Mouse (Mus musculus) spleen, adult 2 months (tissue): ENCODE data around the gene Foxs1. TPM values are rescaled to one million over a fixed set of nuclear protein-coding genes. Genes with fewer than 3 reads are reported as not detected.

Experiments
- DNase-seq, 2 experiments: peaks; one replicate each; pipeline versions ENCODE4 v3.0.0 to v3.0.0-alpha.2; 2012 to 2021; ENCODE audit warnings: low spot score in 2 of 2, low read depth in 1 of 2
- H3K27ac ChIP-seq: fragments of 200-500 bp; 2 replicates; pipeline ENCODE4 v1.5.1; 2012; ENCODE audit warnings: low read length, inconsistent platforms; ENCODE audit not compliant: insufficient read depth
- H3K27me3 ChIP-seq: fragments of 200-500 bp; 2 replicates; pipeline ENCODE4 v1.6.1; 2012; ENCODE audit warnings: mild to moderate bottlenecking, moderate library complexity, low read length, inconsistent platforms; ENCODE audit not compliant: control insufficient read depth, insufficient read depth
- H3K36me3 ChIP-seq: fragments of 200-500 bp; 2 replicates; pipeline ENCODE4 v1.6.1; 2012; ENCODE audit warnings: mild to moderate bottlenecking, low read length, inconsistent platforms; ENCODE audit not compliant: control insufficient read depth, insufficient read depth
- H3K4me1 ChIP-seq: fragments of 200-500 bp; 2 replicates; pipeline ENCODE4 v1.6.1; 2011; ENCODE audit warnings: inconsistent platforms; ENCODE audit not compliant: control insufficient read depth, insufficient read depth, insufficient read length
- H3K4me3 ChIP-seq: fragments of 200-500 bp; 2 replicates; pipeline ENCODE4 v1.5.1; 2011; ENCODE audit warnings: mild to moderate bottlenecking, inconsistent platforms; ENCODE audit not compliant: insufficient read depth, insufficient read length; ENCODE audit errors: extremely low read depth
- CTCF ChIP-seq: fragments of 200-500 bp; IDR thresholded peaks from 2 replicates; pipeline ENCODE4 v1.5.1; 2011; ENCODE audit warnings: mild to moderate bottlenecking, inconsistent platforms; ENCODE audit not compliant: insufficient read depth, insufficient read length, insufficient replicate concordance; ENCODE audit errors: extremely low read depth
- POLR2A ChIP-seq: fragments of 200-500 bp; IDR thresholded peaks from 2 replicates; pipeline ENCODE4 v1.6.1; 2011; ENCODE audit warnings: low read depth, low read length, inconsistent platforms
- WGBS: fragments of 180-500 bp; shearing (Covaris S2); methylation state at CpG from one replicate; pipeline ENCODE4 v1.1.7; 2018; 5-methylcytosine and 5-hydroxymethylcytosine counted together
- polyA plus RNA-seq: library from polyadenylated mRNA; depleted of rRNA; stranded (reverse); fragments of >200 nt; gene quantifications from 2 replicates; pipeline ENCODE4 v1.2.3, GENCODE M21; 2012

The Foxs1 gene
- polyA plus RNA-seq, 1 experiment = 12.6 TPM

- Histone ChIP-seq H3K4me3 (no peak overlapping the region), H3K27ac (no peak overlapping the region), H3K36me3 (no peaks in the 10 kb centered on the region), H3K4me1 (peaks cover 4% of the 10 kb centered on the region; the same call in 1 of the 2 replicates), H3K27me3 (peaks cover 5% of the 10 kb centered on the region)
- WGBS = 2% methylated on average over 60 of the region's 65 CpGs
- TF ChIP-seq CTCF = no peak
- TF ChIP-seq POLR2A = no peak
- DNase-seq = no peak
Observed at GRCm38 (mm10) chr2:152942898-152943515, 10.0 kb upstream of the Foxs1 start.

- TF ChIP-seq POLR2A = no peak
- no peak for TF ChIP-seq CTCF
- no peak overlapping the region for H3K27ac ChIP-seq
- H3K4me1 ChIP-seq = peaks cover 4% of the 10 kb centered on the region; the same call in 1 of the 2 replicates
- H3K27me3 ChIP-seq = peaks cover 5% of the 10 kb centered on the region
- DNase-seq = no peak
- 24% methylated on average over 7 of the region's 7 CpGs for WGBS
- no peak overlapping the region for H3K4me3 ChIP-seq
- H3K36me3 ChIP-seq = no peaks in the 10 kb centered on the region
Observed at GRCm38 (mm10) chr2:152941776-152942175, 8.8 kb upstream of the Foxs1 start.

GRCm38 (mm10) chr2:152941106-152941505 lies 8.1 kb upstream of the Foxs1 start:
- TF ChIP-seq POLR2A (no peak), CTCF (no peak)
- peaks cover 4% of the 10 kb centered on the region; the same call in 1 of the 2 replicates for H3K4me1 ChIP-seq

GRCm38 (mm10) chr2:152939846-152940245 lies 6.8 kb upstream of the Foxs1 start:
- H3K27ac ChIP-seq = no peak overlapping the region
- 5% methylated on average over 4 of the region's 4 CpGs for WGBS
- DNase-seq = peak in 1 of 2 experiments; percentile 25
- H3K27me3 ChIP-seq = peaks cover 5% of the 10 kb centered on the region
- H3K36me3 ChIP-seq = no peaks in the 10 kb centered on the region
- TF ChIP-seq CTCF = peak; percentile 65; the same call in 1 of the 2 replicates
- no peak for TF ChIP-seq POLR2A
- H3K4me3 ChIP-seq = no peak overlapping the region
- peaks cover 4% of the 10 kb centered on the region; the same call in 1 of the 2 replicates for H3K4me1 ChIP-seq

More at GRCm38 (mm10) chr2:152941106-152941505, 8.1 kb upstream of the Foxs1 start:
- no peak for DNase-seq
- H3K27me3 ChIP-seq = peaks cover 5% of the 10 kb centered on the region
- H3K27ac ChIP-seq = no peak overlapping the region
- no peak overlapping the region for H3K4me3 ChIP-seq
- H3K36me3 ChIP-seq = no peaks in the 10 kb centered on the region
- 84% methylated on average over 6 of the region's 6 CpGs for WGBS

- Histone ChIP-seq H3K27me3 (no peaks in the 10 kb centered on the region), H3K27ac (no peak overlapping the region), H3K4me3 (no peak overlapping the region)
Observed at GRCm38 (mm10) chr2:152933614-152934013, 606 bp upstream of the Foxs1 start.

GRCm38 (mm10) chr2:152931456-152932160 lies 1.4 kb downstream of the Foxs1 start:
- H3K36me3 ChIP-seq = no peaks in the 10 kb centered on the region
- no peaks in the 10 kb centered on the region for H3K4me1 ChIP-seq
- no peaks in the 10 kb centered on the region for H3K27me3 ChIP-seq
- WGBS = 86% methylated on average over 12 of the region's 12 CpGs
- TF ChIP-seq CTCF (no peak), POLR2A (no peak)
- H3K4me3 ChIP-seq = peak overlapping the region; percentile 24; the same call in 1 of the 2 replicates
- no peak for DNase-seq
- peak overlapping the region; percentile 46; the same call in 1 of the 2 replicates for H3K27ac ChIP-seq

More at GRCm38 (mm10) chr2:152933614-152934013, 606 bp upstream of the Foxs1 start:
- DNase-seq = peak in 1 of 2 experiments; percentile 30
- TF ChIP-seq CTCF (peak; percentile 48; the same call in 1 of the 2 replicates), POLR2A (no peak)
- WGBS = 42% methylated on average over 5 of the region's 5 CpGs
- H3K36me3 ChIP-seq = no peaks in the 10 kb centered on the region
- H3K4me1 ChIP-seq = no peaks in the 10 kb centered on the region

- H3K4me3 ChIP-seq = no peak overlapping the region
- H3K4me1 ChIP-seq = no peaks in the 10 kb centered on the region
- TF ChIP-seq POLR2A = no peak
- no peak for TF ChIP-seq CTCF
- 29% methylated on average over 2 of the region's 2 CpGs for WGBS
- no peaks in the 10 kb centered on the region for H3K36me3 ChIP-seq
- DNase-seq = no peak
- H3K27ac ChIP-seq = no peak overlapping the region
- H3K27me3 ChIP-seq = no peaks in the 10 kb centered on the region
Observed at GRCm38 (mm10) chr2:152930276-152930675, 2.7 kb downstream of the Foxs1 start.
